Mouse (Mus musculus): ENCODE results near the gene Pcnx2.

Gene Pcnx2

GRCm38 (mm10) chr8:125897868-125898788 is at the start of gene Pcnx2:
TSS of gene Pcnx2 (minus strand) at chr8:125898317.
- DNase-seq (ENCODE audit: low spot score) = no peak

GRCm38 (mm10) chr8:125944511-125944910 is 46.4 kb upstream of the Pcnx2 start:
- DNase-seq (ENCODE audit: low spot score) = no peak

GRCm38 (mm10) chr8:125935649-125936048 is 37.5 kb upstream of the Pcnx2 start:
- DNase-seq (ENCODE audit: low spot score) = peak; percentile 22

- DNase-seq (ENCODE audit: low spot score) = no peak
Observed at GRCm38 (mm10) chr8:125931822-125932221, 33.7 kb upstream of the Pcnx2 start.

- DNase-seq (ENCODE audit: low spot score) = no peak
Observed at GRCm38 (mm10) chr8:125930276-125931046, 32.3 kb upstream of the Pcnx2 start.

GRCm38 (mm10) chr8:125926636-125927035 is 28.5 kb upstream of the Pcnx2 start:
- DNase-seq (ENCODE audit: low spot score) = no peak

- no peak for DNase-seq (ENCODE audit: low spot score)
Observed at GRCm38 (mm10) chr8:125922333-125922732, 24.2 kb upstream of the Pcnx2 start.

- DNase-seq (ENCODE audit: low spot score) = no peak
Observed at GRCm38 (mm10) chr8:125920761-125921160, 22.6 kb upstream of the Pcnx2 start.

GRCm38 (mm10) chr8:125920281-125920680 is 22.2 kb upstream of the Pcnx2 start:
- no peak for DNase-seq (ENCODE audit: low spot score)

- DNase-seq (ENCODE audit: low spot score) = no peak
Observed at GRCm38 (mm10) chr8:125919560-125919959, 21.4 kb upstream of the Pcnx2 start.

GRCm38 (mm10) chr8:125918719-125919118 is 20.6 kb upstream of the Pcnx2 start:
- DNase-seq (ENCODE audit: low spot score) = no peak

GRCm38 (mm10) chr8:125917013-125917412 is 18.9 kb upstream of the Pcnx2 start:
- no peak for DNase-seq (ENCODE audit: low spot score)

GRCm38 (mm10) chr8:125914386-125914785 is 16.3 kb upstream of the Pcnx2 start:
- DNase-seq (ENCODE audit: low spot score) = no peak

- DNase-seq (ENCODE audit: low spot score) = no peak
Observed at GRCm38 (mm10) chr8:125913206-125913605, 15.1 kb upstream of the Pcnx2 start.

GRCm38 (mm10) chr8:125911229-125911580 is 13.1 kb upstream of the Pcnx2 start:
- no peak for DNase-seq (ENCODE audit: low spot score)

GRCm38 (mm10) chr8:125910365-125911228 is 12.5 kb upstream of the Pcnx2 start, which contains the start of gene Map3k21:
TSS of gene Map3k21 (plus strand) at chr8:125910450.
- no peak for DNase-seq (ENCODE audit: low spot score)

GRCm38 (mm10) chr8:125909661-125910364 is 11.7 kb upstream of the Pcnx2 start:
- DNase-seq (ENCODE audit: low spot score) = no peak

- DNase-seq (ENCODE audit: low spot score) = no peak
Observed at GRCm38 (mm10) chr8:125907311-125907710, 9.2 kb upstream of the Pcnx2 start.

- DNase-seq (ENCODE audit: low spot score) = no peak
Observed at GRCm38 (mm10) chr8:125905341-125905740, 7.2 kb upstream of the Pcnx2 start.

- no peak for DNase-seq (ENCODE audit: low spot score)
Observed at GRCm38 (mm10) chr8:125902521-125902920, 4.4 kb upstream of the Pcnx2 start.

- DNase-seq (ENCODE audit: low spot score) = no peak
Observed at GRCm38 (mm10) chr8:125901167-125901566, 3.0 kb upstream of the Pcnx2 start.

All from c-Kit-positive CD71-positive TER-119-positive erythroid progenitor cells, embryonic 14.5 days (primary cell).